Mouse (Mus musculus) CD4-positive helper T cell, adult 2 months (primary cell): Measurements from ENCODE around the gene Pnmt.

Experiments
- DNase-seq: peaks from one replicate; pipeline ENCODE4 v3.0.0-alpha.2; 2012; ENCODE audit warnings: low read depth, missing footprints, low spot score

Pnmt gene

GRCm38 (mm10) chr11:98385638-98386585 lies at the start of gene Pnmt:
Pnmt (plus strand) TSS chr11:98386450.
- DNase-seq: no peak

GRCm38 (mm10) chr11:98338507-98338961 lies 47.7 kb upstream of the Pnmt start:
- no peak for DNase-seq

- no peak for DNase-seq
These were observed 47.2 kb upstream of the Pnmt start for GRCm38 (mm10) chr11:98339071-98339501.

GRCm38 (mm10) chr11:98339679-98340287 lies 46.5 kb upstream of the Pnmt start:
- no peak for DNase-seq

- no peak for DNase-seq
These were observed 45.7 kb upstream of the Pnmt start for GRCm38 (mm10) chr11:98340597-98340996.

- DNase-seq: no peak
These were observed 45.1 kb upstream of the Pnmt start for GRCm38 (mm10) chr11:98341174-98341573.

GRCm38 (mm10) chr11:98342000-98342945 lies 44.0 kb upstream of the Pnmt start:
- DNase-seq: peak; percentile 84

- DNase-seq: peak; percentile 69
These were observed 41.0 kb upstream of the Pnmt start for GRCm38 (mm10) chr11:98345253-98345652.

- DNase-seq: no peak
These were observed 40.1 kb upstream of the Pnmt start for GRCm38 (mm10) chr11:98346168-98346567.

- no peak for DNase-seq
These were observed 38.7 kb upstream of the Pnmt start for GRCm38 (mm10) chr11:98347385-98348082.

GRCm38 (mm10) chr11:98348083-98348961 lies 37.9 kb upstream of the Pnmt start, which contains the start of gene Ppp1r1b:
Ppp1r1b (plus strand) TSS chr11:98348404.
- DNase-seq: peak; percentile 55

GRCm38 (mm10) chr11:98349308-98349707 lies 36.9 kb upstream of the Pnmt start:
- no peak for DNase-seq

GRCm38 (mm10) chr11:98352272-98352990 lies 33.8 kb upstream of the Pnmt start:
- DNase-seq: no peak

GRCm38 (mm10) chr11:98353651-98354211 lies 32.5 kb upstream of the Pnmt start:
- no peak for DNase-seq

GRCm38 (mm10) chr11:98354445-98354844 lies 31.8 kb upstream of the Pnmt start:
- no peak for DNase-seq

GRCm38 (mm10) chr11:98355732-98356299 lies 30.4 kb upstream of the Pnmt start:
- peak; percentile 83 for DNase-seq

- no peak for DNase-seq
These were observed 29.4 kb upstream of the Pnmt start for GRCm38 (mm10) chr11:98356625-98357394.
